Mouse (Mus musculus): ENCODE data around the gene Gse1.

- no peak for TF ChIP-seq POLR2A (IDR thresholded peaks at IDR 0.05; ENCODE audit: borderline replicate concordance, extremely low read depth, insufficient read depth, insufficient read length, poor library complexity, severe bottlenecking)
- TF ChIP-seq CTCF (IDR thresholded peaks at IDR 0.05; ENCODE audit: borderline replicate concordance, extremely low read depth, insufficient read depth, insufficient read length): peak; percentile 97
Observed at GRCm38 (mm10) chr8:120300601-120301141, 72.4 kb downstream of the Gse1 start.

Data from brain, embryonic 14.5 days (tissue).